Mouse (Mus musculus): ENCODE results near the gene Mctp2.

DNA sequence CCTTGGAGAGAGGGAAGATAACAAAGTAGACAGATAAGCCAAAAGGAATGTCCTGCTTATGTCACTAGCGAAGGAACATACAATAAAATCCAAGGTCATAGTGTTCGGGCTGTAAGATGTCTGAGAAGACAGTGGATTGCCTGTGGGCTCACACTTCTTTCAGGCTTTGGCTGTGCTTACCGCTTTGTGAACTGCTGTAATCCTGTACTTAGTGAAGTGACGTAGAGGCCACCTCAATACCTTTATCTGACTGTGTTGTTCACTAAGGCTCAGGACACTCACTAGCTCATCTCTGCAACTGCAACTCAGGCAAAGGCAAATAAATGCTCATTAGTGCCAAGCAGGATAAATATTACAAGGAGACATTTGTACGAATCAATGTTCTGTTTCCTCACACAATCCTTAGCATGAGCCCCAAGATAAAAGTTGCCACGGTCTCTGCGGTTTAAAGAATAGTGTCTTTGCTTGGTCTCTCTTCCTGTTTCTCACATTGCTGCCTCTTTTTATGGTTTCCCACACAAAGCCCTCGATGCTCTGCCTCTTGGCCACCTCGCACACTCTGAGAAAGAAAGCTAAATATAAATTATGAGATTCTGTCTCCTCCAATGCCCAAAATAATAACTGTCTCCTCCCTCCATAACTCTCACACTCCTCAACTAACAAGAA, 8.1 kb upstream of the Mctp2 start:
- no peak for TF ChIP-seq CTCF (IDR thresholded peaks at IDR 0.05 in 2 of 3, conservative IDR thresholded peaks at IDR 0.05 in 1 of 3; ENCODE audit: control insufficient read depth in 1 of 3, insufficient read depth in 1 of 3, low read depth in 2 of 3, low read length in 3 of 3, poor library complexity in 1 of 3, severe bottlenecking in 1 of 3)
- TF ChIP-seq MAX (IDR thresholded peaks at IDR 0.05; ENCODE audit: low read length), result no peak
- TF ChIP-seq POLR2A (IDR thresholded peaks at IDR 0.05; ENCODE audit: control insufficient read depth in 1 of 2, insufficient read depth in 1 of 2, low read depth in 1 of 2, low read length in 2 of 2, poor library complexity in 1 of 2), result no peak
- no peak for TF ChIP-seq GATA1 (IDR thresholded peaks at IDR 0.05; ENCODE audit: low read depth, low read length)
- TF ChIP-seq ZC3H11A (IDR thresholded peaks at IDR 0.05; ENCODE audit: low read depth, low read length), result no peak
- TF ChIP-seq ETS1 (IDR thresholded peaks at IDR 0.05; ENCODE audit: low read depth, low read length), result no peak
- no peak for TF ChIP-seq RCOR1 (IDR thresholded peaks at IDR 0.05; ENCODE audit: low read depth, low read length)
- TF ChIP-seq CHD1 (IDR thresholded peaks at IDR 0.05; ENCODE audit: low read depth, low read length), result no peak
